Mouse (Mus musculus): ENCODE measurements around the gene Usp8.

GRCm38 (mm10) chr2:126743389-126743788 is 36.3 kb downstream of the Usp8 start:
- TF ChIP-seq GATA1 (IDR thresholded peaks at IDR 0.05; ENCODE audit: borderline replicate concordance, low read length): no peak
- no peak for TF ChIP-seq FLI1 (IDR thresholded peaks at IDR 0.05; ENCODE audit: low read length)
